Mouse (Mus musculus): Measurements from ENCODE around the gene Olfr1491.

- TF ChIP-seq CTCF (IDR thresholded peaks at IDR 0.05; ENCODE audit: low read depth, low read length) (no peak), POLR2A (IDR thresholded peaks at IDR 0.05; ENCODE audit: extremely low read depth, insufficient read depth, low read length) (no peak)
Observed at GRCm38 (mm10) chr19:13749366-13749765, 52.3 kb downstream of the Olfr1491 start.
